Mouse (Mus musculus) adrenal gland, adult 8-10 months (tissue): ENCODE results near the gene Slco3a1. TPM values are rescaled to one million over a fixed set of nuclear protein-coding genes. Genes with fewer than 3 reads are reported as not detected.

Source experiments
- DNase-seq: peaks from one replicate; pipeline ENCODE4 v3.0.0; 2022
- total RNA-seq, 4 experiments: library from RNA; stranded (reverse); gene quantifications; 2 replicates each; pipeline ENCODE4 v1.2.4; 2022

Slco3a1 gene
- total RNA-seq, result 10 to 100 TPM; 29.6 to 44.1 (median 39.0) TPM

DNA sequence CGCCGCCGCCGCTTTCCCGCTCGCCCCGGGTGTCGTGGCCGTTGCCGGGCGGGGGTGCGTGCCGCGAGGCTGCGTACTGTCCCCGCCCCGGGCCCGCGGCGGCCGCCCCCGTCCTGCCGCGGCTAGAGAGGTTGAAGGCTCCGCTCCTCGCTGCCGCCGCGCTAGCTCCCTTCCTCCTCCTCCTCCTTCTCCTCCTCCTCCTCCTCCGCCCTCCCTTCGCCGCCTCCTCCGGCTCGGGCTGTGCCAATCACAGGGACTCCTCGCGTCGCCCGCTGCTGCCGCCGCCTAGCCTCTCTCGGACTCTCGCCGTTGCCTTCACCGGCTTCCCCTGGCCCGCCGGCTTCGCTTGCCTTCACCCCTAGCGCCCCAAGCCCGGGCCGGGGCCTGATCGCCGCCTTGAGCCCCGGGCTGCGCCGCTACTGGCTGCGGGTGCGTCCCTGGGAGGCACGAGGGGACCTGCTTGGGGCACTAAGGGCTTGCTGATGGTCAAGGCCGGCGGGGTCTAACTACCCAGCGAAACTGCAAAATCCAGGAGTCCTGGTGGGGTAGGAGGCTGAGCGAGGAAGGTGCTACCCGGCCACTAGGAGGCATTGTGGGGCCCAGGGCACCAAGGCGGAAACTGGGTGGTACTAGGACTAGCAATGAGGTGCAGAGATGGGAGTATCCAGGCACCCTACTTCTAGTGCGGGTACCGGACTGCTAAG, at the start of gene Slco3a1:
Gene Slco3a1, minus strand, starts transcription at position 173 of the 704 bp plus-strand sequence.
- DNase-seq, result peak; percentile 71

DNA sequence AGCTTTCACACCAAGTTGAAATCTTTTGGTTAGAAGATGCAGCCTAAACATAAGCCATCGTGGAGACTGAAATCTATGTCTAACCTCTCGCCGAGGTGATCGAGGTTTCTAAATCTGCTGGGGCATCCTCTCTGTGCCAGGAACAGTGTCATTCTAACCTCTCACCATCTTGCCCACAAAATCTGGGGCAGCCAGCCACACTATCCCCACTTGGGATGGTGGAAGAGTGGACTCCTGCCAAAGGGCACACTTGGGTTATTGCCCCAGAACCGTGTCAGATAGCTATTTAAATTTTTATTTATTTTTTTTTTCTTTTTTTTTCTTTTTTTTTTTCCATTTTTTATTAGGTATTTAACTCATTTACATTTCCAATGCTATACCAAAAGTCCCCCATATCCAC, 46.4 kb upstream of the Slco3a1 start:
- no peak for DNase-seq

- no peak for DNase-seq
Observed at GRCm38 (mm10) chr7:74579411-74579810, 24.8 kb upstream of the Slco3a1 start.

DNA sequence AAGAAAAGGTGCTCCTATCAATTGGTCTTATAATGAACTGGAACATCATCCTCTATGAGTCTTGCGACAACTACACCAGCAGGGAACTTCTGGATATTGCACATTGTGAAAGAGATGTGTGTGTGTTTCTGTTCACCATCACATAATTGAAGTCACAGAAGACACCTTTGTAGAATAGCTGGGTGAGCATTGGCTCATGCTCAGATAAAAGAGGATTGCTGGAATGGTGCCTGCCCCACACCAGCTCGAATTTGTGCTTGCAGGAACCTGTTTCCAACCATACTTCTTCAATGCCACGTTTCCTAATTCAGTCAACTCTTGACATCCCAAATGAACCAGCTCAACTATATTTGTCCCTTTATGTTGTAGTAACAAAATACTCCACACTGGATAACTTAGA, 21.1 kb upstream of the Slco3a1 start:
- no peak for DNase-seq

GRCm38 (mm10) chr7:74555416-74555815, 836 bp upstream of the Slco3a1 start:
- DNase-seq, result peak; percentile 57

DNA sequence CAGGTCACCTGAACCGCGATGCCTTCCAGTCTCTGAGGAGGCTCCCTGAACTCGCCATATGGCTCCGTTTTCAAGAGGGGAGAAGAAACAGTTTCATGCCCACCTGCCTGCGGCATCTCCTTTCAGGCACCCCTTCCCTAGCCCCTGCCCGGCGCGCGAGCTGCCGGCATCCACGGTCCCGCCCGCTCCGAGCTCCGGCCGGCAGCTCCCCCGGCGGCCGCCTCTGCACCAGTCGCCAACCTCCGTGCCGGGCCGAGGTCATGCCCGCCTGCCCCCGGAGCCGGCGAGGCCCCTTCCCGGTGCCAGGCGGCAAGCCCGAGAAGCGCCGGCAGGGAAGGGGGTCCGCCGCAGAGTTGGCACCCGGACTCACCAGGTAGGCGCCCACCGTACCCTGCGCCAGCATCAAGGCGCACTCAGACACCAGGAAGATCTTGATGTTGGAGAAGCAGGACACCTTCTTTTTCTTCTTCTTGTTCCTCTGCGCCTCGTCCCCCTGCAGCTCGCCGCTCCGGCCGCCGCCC, 479 bp downstream of the Slco3a1 start:
- DNase-seq, result peak; percentile 30

DNA sequence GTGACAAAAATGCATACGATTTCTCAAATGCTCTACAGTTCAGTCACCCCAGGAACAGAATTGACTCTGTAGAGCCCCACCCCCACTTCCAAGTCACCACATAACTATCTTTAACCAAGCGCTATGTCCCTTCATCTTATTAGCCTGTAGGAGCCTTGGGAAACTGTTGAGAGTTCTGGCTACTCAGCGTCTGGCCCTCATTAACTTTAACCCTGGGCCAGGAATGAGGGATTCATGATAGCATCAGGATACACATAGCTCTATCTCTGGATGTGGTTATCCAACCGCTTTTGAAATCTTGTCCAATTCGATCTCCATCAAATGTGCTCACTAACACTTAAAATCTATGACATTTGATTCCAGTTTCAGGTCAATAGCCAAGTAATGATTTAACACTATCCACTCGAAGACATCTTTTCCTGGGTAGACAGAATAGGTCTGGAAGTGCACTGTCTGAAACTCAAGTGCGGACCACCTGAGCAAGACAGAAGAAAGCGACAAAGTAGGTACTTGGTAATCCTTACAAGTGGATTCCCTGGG, 1.4 kb downstream of the Slco3a1 start:
- DNase-seq, result no peak

- no peak for DNase-seq
Observed at GRCm38 (mm10) chr7:74552546-74552945, 2.0 kb downstream of the Slco3a1 start.

- no peak for DNase-seq
Observed at GRCm38 (mm10) chr7:74552000-74552358, 2.6 kb downstream of the Slco3a1 start.

DNA sequence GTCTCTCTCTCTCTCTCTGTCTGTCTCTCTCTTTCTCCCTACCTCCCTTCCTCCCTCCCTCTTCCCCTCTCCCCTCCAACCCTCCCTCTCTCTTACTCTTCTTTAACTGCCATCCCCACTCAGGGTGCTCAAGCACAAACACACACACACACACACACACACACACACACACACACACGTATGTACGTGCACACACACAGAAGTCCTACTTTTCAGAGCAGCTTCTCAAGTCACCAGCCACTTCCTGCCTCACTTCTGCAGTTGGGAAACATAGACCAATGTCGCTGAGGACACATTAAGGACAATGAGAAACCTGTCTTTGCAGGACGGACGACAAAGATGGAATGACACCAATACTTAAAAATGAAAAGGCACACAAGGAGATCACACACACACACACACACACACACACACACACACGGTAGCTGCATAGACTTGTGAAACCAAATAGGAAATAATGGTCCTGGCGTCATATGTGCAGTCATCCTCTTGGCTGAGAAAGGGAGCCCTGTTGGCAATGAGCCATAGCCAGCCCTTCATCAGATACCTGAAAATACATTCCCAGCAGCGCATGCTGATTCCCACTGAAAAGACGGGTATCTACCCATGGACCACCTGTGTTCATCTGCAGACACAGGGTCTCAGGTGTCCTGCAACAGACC, 3.1 kb downstream of the Slco3a1 start:
- no peak for DNase-seq

GRCm38 (mm10) chr7:74549686-74550085, 4.9 kb downstream of the Slco3a1 start:
- DNase-seq, result no peak

GRCm38 (mm10) chr7:74549013-74549582, 5.5 kb downstream of the Slco3a1 start:
- DNase-seq, result no peak

GRCm38 (mm10) chr7:74546691-74547090, 7.9 kb downstream of the Slco3a1 start:
- DNase-seq, result no peak

- DNase-seq, result no peak
Observed at GRCm38 (mm10) chr7:74545498-74545990, 9.0 kb downstream of the Slco3a1 start.

DNA sequence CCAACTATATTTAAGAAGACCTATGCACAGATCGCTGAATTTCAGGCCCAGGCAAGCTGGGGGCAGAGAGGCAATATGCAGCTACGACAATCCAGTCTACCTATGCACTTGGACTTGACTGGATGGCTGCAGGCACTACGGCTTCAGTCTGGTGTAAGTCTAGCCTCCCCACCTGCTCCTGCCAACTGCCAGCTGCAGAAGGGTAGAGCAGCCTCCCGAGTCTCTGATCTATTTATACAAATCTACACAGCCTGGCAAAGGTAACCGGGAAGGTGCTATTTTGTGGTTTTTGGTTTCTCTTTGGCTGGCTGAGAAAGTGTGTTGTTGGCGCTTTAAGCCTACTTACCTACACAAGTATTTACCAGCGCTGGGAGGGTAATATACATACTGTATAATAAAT, 10.3 kb downstream of the Slco3a1 start:
- no peak for DNase-seq

DNA sequence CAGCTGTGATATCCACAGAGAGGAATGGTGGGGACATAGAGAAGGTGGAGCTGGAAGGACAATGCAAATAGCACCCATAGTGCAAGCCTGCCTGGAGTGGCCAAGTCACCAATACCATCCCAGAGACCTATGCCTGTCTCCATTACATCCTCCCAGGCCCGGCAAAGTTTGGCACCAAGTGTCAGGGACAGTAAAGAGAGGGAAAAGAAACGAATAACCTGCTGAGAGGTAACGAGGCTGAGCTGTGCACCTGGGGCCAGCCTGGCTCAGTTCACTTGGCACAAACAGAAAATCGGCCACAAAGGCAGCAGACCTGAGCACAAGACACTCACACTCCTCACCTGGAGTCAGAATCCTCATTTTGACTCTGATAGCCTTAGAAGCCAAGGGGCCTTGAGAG, 12.6 kb downstream of the Slco3a1 start:
- DNase-seq, result no peak

DNA sequence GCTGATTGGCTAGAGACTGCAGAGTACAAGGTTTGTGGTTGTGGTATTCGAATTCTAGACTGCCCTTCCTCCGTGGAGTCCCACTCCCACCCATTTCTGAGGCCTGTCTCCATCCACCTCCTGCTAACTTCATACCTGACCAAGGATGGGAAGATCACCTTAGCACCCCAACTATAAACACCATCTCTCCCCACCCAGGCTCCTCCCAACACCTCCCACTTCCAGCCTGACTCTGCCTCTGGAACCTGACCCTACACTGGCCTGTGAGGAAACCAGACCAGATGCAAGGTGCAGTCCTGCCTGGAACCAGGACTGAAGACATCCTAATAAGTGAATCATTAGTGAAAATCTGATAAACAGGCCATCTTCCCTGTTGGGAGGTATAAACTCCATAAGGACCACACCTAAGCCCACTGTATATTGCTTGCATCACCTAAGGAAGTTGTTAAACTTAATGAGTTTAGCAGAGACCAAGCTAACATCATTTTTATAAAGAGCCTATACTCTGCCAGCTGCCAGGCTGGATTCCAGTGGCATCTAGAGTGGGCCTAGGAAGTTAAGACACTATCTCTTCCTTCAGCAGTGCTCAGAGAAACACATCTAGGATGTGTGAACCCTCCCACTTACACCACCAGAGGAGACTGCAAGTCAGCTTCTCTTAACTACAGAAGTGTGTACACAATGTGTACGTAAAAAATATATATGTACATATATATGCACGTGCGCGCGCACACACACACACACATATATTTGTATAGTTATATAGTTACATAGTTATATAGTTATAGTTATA, 13.5 kb downstream of the Slco3a1 start:
- no peak for DNase-seq

- DNase-seq, result no peak
Observed at GRCm38 (mm10) chr7:74536186-74536585, 18.4 kb downstream of the Slco3a1 start.

- DNase-seq, result no peak
Observed at GRCm38 (mm10) chr7:74531468-74532097, 23.0 kb downstream of the Slco3a1 start.

DNA sequence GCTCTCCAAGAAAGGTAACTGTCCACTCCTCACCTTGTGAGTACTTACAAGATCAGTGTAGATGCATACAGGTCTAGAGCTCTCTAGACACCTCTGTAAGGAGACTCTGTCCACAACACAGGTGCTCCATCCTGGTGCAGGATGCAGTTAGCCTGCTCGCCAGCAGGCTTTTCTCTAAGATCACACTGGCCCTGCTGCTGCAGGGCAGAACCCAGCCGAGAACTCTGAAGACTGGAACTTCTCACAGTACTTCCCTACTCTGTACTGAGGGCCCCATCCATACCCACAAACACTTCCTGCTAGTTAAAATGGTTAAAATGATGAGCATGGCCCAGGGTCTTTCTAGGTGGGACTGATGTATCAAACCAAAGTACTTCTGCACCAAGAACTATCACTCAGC, 24.7 kb downstream of the Slco3a1 start:
- DNase-seq, result no peak

GRCm38 (mm10) chr7:74529183-74529757, 25.3 kb downstream of the Slco3a1 start:
- DNase-seq, result no peak

DNA sequence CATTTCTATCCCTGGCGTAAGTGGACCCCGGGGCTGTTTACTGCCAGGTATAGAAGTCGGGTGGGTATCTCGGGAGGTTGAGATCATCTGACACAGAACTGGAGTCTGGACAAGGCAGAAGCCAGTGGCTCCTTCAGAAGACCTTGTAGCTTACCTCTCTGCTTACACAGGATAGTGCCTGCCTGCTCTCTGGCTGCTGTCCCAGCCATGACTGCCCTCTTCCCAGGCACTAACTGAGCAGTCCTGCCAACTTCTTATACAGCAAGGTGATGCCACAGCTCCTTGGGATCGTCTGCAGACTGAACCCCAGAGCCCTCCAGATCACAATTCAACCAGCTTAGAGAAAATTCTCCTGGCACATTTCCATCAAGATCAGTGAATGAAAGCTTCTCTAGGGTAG, 26.4 kb downstream of the Slco3a1 start:
- no peak for DNase-seq
